Comparison of ENCODE assay signal across 32 mouse cellular contexts in genomic region chr19:41051714-41052113, GRCm38 (mm10). TPM values are rescaled to one million over a fixed set of nuclear protein-coding genes. Genes with fewer than 3 reads are reported as not detected.
"Had no signal": no experiment of that assay in that cellular context is flagged by ENCODE, and none has a peak within 500 bp of the region (broad histone marks: within the 10 kb centered on the region; RNA-seq: fewer than 3 reads in every experiment).

No protein-coding gene starts in this region.

- H3K4me3 ChIP-seq: limb, embryonic 12.5 days; limb, embryonic 15.5 days; liver, embryonic 12.5 days; liver, embryonic 15.5 days; megakaryocyte, embryonic 14.5 days; midbrain, embryonic 10.5 days; midbrain, embryonic 13.5 days; myocyte; neural tube, embryonic 13.5 days had no signal

- H3K4me2 ChIP-seq: limb, embryonic 12.5 days; limb, embryonic 15.5 days; liver, embryonic 12.5 days; liver, embryonic 15.5 days; midbrain, embryonic 13.5 days; neural tube, embryonic 13.5 days had no signal

- ATAC-seq: hindbrain, postnatal 0 days; inflammation-experienced regulatory T-cells, adult 6 months; liver, embryonic 12.5 days; midbrain, embryonic 13.5 days; midbrain, embryonic 16.5 days had no signal

- H3K9me3 ChIP-seq: limb, embryonic 12.5 days; limb, embryonic 15.5 days; liver, embryonic 12.5 days; liver, embryonic 15.5 days; midbrain, embryonic 10.5 days; midbrain, embryonic 13.5 days; neural tube, embryonic 13.5 days had no signal

- DNase-seq: kidney, adult 18-20 months; kidney, postnatal 25 days; layer of hippocampus, postnatal 36 days; left cerebral cortex, postnatal 4 days; lung, adult 2 months; lung, postnatal 14 days; lung, postnatal 4 days; retina, postnatal 1 day; right cerebral cortex, postnatal 25 days; thymus, adult 18-20 months; thymus, postnatal 25 days had no signal

- H3K27ac ChIP-seq: hindbrain, postnatal 0 days; limb, embryonic 12.5 days; limb, embryonic 15.5 days; liver, embryonic 12.5 days; liver, embryonic 15.5 days; midbrain, embryonic 10.5 days; midbrain, embryonic 13.5 days; neural tube, embryonic 13.5 days had no signal

- H3K36me3 ChIP-seq: limb, embryonic 12.5 days; limb, embryonic 15.5 days; liver, embryonic 12.5 days; liver, embryonic 15.5 days; midbrain, embryonic 10.5 days; midbrain, embryonic 13.5 days; neural tube, embryonic 13.5 days had no signal

- H3K4me1 ChIP-seq: limb, embryonic 12.5 days; limb, embryonic 15.5 days; liver, embryonic 12.5 days; midbrain, embryonic 13.5 days; neural tube, embryonic 13.5 days had no signal

- H3K9ac ChIP-seq: limb, embryonic 12.5 days; limb, embryonic 15.5 days; liver, embryonic 12.5 days; liver, embryonic 15.5 days; midbrain, embryonic 13.5 days; neural tube, embryonic 13.5 days had no signal

- H3K27me3 ChIP-seq: limb, embryonic 15.5 days; liver, embryonic 12.5 days; liver, embryonic 15.5 days; midbrain, embryonic 13.5 days; neural tube, embryonic 13.5 days had no signal

RNA-seq across cellular contexts. Expression of gene Dntt, which starts 22.6 kb away (rescaled TPM):
- total RNA-seq: hindbrain, postnatal 0 days; layer of hippocampus, postnatal 36 days; left cerebral cortex, adult 8-10 months; left cerebral cortex, postnatal 14 days; monocyte, adult 5-6 weeks; neutrophil, adult 5-6 weeks had no signal
- polyA plus RNA-seq: limb, embryonic 12.5 days; limb, embryonic 15.5 days; liver, embryonic 15.5 days; lung, embryonic 16.5 days; midbrain, embryonic 10.5 days; stomach, embryonic 16.5 days had no signal

RNA-seq across cellular contexts. Expression of gene Opalin, which starts 25.2 kb away (rescaled TPM):
- total RNA-seq: hindbrain, postnatal 0 days; left cerebral cortex, postnatal 4 days; monocyte, adult 5-6 weeks; neutrophil, adult 5-6 weeks had no signal
- polyA plus RNA-seq: hindbrain, postnatal 0 days; inflammation-experienced regulatory T-cells, adult 6 months; large intestine, adult 2 months; limb, embryonic 12.5 days; limb, embryonic 15.5 days; liver, embryonic 12.5 days; liver, embryonic 15.5 days; lung, adult 2 months; lung, embryonic 16.5 days; midbrain, embryonic 10.5 days; midbrain, embryonic 13.5 days; midbrain, embryonic 16.5 days; myocyte; neural tube, embryonic 13.5 days; spleen, adult 2 months; stomach, embryonic 16.5 days; testis, adult 2 months had no signal
